Mouse (Mus musculus) testis, adult 2 months (tissue): ENCODE results near the gene Prkd2. TPM values are rescaled to one million over a fixed set of nuclear protein-coding genes. Genes with fewer than 3 reads are reported as not detected.

ENCODE experiments used
- H3K27ac ChIP-seq: fragments of 200-500 bp; 2 replicates; pipeline ENCODE4 v1.5.1; 2012; ENCODE audit warnings: low read depth, low read length; ENCODE audit not compliant: control insufficient read depth, insufficient read depth
- H3K27me3 ChIP-seq: fragments of 200-500 bp; 2 replicates; pipeline ENCODE4 v1.6.1; 2012; ENCODE audit warnings: mild to moderate bottlenecking, low read length, moderate library complexity; ENCODE audit not compliant: control insufficient read depth, insufficient read depth
- H3K36me3 ChIP-seq: fragments of 200-500 bp; 2 replicates; pipeline ENCODE4 v1.6.1; 2012; ENCODE audit warnings: mild to moderate bottlenecking, low read length; ENCODE audit not compliant: control insufficient read depth, insufficient read depth
- H3K4me1 ChIP-seq: fragments of 200-500 bp; 2 replicates; pipeline ENCODE4 v1.6.1; 2012; ENCODE audit warnings: low read length; ENCODE audit not compliant: control insufficient read depth, insufficient read depth
- H3K4me3 ChIP-seq: fragments of 200-500 bp; 2 replicates; pipeline ENCODE4 v1.5.1; 2012; ENCODE audit warnings: low read depth, mild to moderate bottlenecking, low read length, moderate library complexity, mixed read lengths; ENCODE audit not compliant: control insufficient read depth
- CTCF ChIP-seq: fragments of 200-500 bp; IDR thresholded peaks from 2 replicates; pipeline ENCODE4 v1.5.1; 2012; ENCODE audit warnings: low read depth, mild to moderate bottlenecking, inconsistent platforms, low read length, moderate library complexity; ENCODE audit not compliant: control insufficient read depth, insufficient read depth, insufficient replicate concordance
- POLR2A ChIP-seq: fragments of 200-500 bp; IDR thresholded peaks from 2 replicates; pipeline ENCODE4 v1.6.1; 2012; ENCODE audit warnings: low read depth, mild to moderate bottlenecking, inconsistent platforms, low read length, moderate library complexity; ENCODE audit not compliant: control insufficient read depth
- polyA plus RNA-seq: library from polyadenylated mRNA; depleted of rRNA; stranded (reverse); fragments of >200 nt; gene quantifications from 2 replicates; pipeline ENCODE4 v1.2.3, GENCODE M21; 2012

Gene Prkd2
- polyA plus RNA-seq, 1 experiment: 2.8 TPM

DNA sequence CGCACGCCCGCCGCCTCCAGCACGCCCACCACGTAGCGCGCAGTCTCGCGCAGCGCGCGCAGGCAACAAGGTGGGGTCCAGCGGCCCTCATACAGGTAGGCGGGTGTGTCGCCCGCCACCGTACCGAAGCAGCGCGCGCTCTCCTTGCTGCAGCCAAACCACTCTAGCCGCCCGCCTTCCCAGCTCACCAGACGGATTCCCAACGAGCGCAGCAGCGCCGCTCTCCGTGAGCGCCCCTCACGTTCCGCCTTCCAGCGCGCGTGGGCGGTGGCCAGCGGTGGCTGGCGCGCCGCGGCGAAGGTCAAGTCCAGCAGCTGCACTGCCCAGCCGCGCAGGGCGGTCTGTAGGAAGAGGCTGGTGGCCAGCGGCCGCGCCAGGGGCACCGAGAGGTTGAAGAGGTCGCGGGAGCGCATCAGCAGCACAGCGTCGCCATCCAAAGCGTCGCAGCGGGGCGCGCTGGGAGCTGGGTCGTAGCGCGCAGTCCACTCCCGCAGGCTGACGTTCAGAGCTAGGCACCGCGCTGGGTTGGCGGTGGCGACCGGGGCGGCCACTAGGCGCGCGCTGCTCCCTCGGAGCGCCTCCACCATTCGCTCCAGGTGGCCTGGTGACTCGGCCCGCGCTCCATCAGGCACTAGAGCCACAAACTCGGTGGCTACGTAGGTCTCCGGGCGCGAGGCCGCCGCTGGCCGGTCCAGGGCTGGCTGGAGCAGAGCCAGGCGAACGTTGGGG is 31.6 kb upstream of the Prkd2 start:
- peak overlapping the region; percentile 72 for H3K27ac ChIP-seq
- H3K27me3 ChIP-seq: no peaks in the 10 kb centered on the region
- H3K36me3 ChIP-seq: no peaks in the 10 kb centered on the region
- peak overlapping the region; percentile 84 for H3K4me3 ChIP-seq
- TF ChIP-seq CTCF: no peak
- TF ChIP-seq POLR2A: no peak; the same call in 1 of the 2 replicates
- H3K4me1 ChIP-seq: peaks cover 26% of the 10 kb centered on the region

DNA sequence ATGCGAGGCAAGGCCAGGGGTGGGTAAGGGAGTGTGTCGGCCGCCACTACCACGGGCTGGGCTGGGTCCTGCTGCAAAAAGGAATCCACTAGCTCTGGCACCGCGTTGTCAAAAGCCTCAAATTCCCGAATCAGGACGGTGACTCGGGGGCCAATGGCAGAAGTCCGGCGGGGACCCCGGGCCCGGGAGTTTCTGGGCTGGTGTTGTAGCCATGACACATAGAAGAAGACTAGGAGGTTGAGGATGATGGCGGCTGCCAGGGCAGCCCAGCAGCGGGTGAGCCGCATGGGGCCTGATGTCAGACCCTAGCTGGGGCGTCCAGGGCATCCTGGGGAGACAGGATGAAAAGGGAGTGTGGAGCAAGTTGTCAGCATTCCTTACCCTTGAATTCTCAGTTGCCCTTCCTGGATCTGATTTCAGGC is 31.0 kb upstream of the Prkd2 start:
- Histone ChIP-seq H3K4me3 (peak overlapping the region; percentile 84), H3K36me3 (no peaks in the 10 kb centered on the region), H3K27me3 (no peaks in the 10 kb centered on the region), H3K27ac (peak overlapping the region; percentile 72), H3K4me1 (peaks cover 26% of the 10 kb centered on the region)
- no peak for TF ChIP-seq CTCF
- TF ChIP-seq POLR2A: peak; percentile 62; the same call in 1 of the 2 replicates

DNA sequence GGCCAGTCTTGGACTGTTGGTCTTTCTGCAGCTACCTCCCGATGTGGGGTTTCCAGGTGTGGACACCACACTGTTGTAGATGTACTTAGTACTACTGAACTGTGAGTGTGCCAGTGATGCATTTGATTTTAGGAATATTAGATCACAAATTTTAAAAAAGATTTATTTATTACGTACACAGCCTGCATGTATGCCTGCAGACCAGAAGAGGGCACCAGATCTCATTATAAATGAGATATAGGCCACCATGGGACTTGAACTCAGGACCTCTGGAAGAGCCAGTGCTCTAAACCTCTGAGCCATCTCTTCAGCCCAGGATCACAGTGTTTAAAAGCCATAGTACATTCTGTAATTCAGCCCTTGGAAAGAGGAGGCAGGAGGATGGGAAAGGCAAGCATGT is 30.2 kb upstream of the Prkd2 start:
- TF ChIP-seq POLR2A: no peak
- no peak for TF ChIP-seq CTCF
- Histone ChIP-seq H3K4me3 (peak overlapping the region; percentile 84), H3K27me3 (no peaks in the 10 kb centered on the region), H3K27ac (no peak overlapping the region), H3K4me1 (peaks cover 32% of the 10 kb centered on the region), H3K36me3 (no peaks in the 10 kb centered on the region)

DNA sequence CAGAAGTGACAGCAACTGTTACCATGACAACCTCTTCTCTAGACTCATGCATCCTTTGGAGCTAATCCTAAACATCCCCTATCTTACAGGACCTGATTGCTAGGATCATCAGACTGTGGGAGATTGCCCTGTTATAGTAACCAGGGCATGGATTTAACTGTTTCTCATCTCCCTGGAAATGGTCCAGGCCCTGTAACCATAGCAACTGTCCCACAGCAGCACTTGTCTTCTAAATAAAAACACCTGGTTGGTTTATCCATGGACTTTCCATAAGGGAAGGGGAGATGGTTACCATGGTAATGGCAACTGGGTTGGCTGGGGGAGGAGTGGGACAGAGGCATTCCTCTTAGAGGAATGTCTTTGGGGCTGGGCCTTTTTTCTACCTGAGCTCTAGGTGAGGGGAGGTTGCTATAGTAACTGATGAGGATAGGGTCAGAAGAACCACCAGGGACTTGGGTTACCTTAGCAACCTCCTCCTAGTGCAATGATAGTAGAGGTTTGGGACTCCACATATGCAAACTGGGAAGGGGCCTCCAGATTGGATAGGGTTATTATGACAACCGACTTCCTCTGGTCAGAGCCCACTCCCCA is 27.3 kb upstream of the Prkd2 start, which contains the start of gene Strn4:
TSS of gene Strn4 (plus strand) at position 539 of the 591 bp plus-strand sequence.
- H3K4me1 ChIP-seq: peaks cover 33% of the 10 kb centered on the region
- no peaks in the 10 kb centered on the region; the same call in 1 of the 2 replicates for H3K36me3 ChIP-seq
- no peaks in the 10 kb centered on the region for H3K27me3 ChIP-seq
- TF ChIP-seq CTCF (no peak), POLR2A (no peak)
- H3K27ac ChIP-seq: peak within 1 kb of the TSS; percentile 92
- H3K4me3 ChIP-seq: peak within 1 kb of the TSS; percentile 91

DNA sequence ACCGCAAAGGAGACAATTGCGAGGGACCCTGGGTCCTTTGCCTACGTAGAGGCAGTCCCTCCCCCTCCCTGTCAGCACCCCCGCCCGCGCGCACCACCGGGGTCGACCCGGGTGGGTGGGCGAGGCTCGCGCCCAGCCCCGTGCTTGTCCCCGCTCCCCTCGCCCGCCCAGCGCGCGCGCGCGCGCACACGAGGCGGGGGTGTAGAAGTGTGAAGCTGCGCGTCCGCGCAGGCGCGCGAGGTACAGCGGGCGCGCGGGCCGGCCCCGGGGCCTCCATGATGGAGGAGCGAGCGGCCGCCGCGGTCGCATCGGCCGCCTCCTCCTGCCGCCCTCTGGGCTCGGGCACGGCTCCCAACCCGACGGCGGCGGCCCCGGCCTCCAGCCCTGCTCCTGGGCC is 26.6 kb upstream of the Prkd2 start:
- H3K36me3 ChIP-seq: no peaks in the 10 kb centered on the region; the same call in 1 of the 2 replicates
- no peaks in the 10 kb centered on the region for H3K27me3 ChIP-seq
- H3K4me1 ChIP-seq: peaks cover 28% of the 10 kb centered on the region
- H3K4me3 ChIP-seq: peak overlapping the region; percentile 91
- no peak for TF ChIP-seq CTCF
- peak; percentile 57; the same call in 1 of the 2 replicates for TF ChIP-seq POLR2A
- peak overlapping the region; percentile 92 for H3K27ac ChIP-seq

DNA sequence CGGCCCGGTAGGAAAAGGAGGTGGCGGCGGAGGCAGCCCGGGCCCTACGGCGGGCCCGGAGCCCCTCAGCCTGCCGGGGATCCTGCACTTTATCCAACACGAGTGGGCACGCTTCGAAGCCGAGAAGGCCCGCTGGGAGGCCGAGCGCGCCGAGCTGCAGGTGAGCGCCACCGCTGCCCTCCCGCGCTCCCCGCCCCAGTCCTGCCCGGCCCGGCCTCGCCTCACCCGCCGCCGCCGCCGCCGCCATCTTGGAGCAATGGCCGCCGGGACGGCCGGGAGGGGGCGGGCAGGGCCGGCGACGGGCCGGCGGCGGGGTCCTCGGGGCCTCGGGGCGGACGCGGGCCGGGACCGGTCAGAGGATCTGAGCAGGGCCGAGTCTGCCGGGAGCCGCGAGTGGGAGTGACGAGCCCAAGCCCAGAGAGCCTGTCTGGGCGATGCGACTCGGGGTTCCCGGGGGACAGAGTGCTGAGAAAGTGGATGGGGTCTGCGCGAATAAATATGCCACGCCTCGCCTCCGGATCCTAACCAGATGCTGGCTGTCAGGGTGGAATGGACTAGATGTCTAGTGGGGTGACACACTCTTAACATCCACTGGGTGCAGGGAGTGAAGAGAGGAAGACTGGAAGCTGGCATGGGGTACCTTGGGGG is 26.1 kb upstream of the Prkd2 start, which contains the start of gene Fkrp:
TSS of gene Fkrp (minus strand) at position 258 of the 648 bp plus-strand sequence.
- no peaks in the 10 kb centered on the region; the same call in 1 of the 2 replicates for H3K36me3 ChIP-seq
- peaks cover 23% of the 10 kb centered on the region for H3K4me1 ChIP-seq
- no peak for TF ChIP-seq CTCF
- no peak for TF ChIP-seq POLR2A

DNA sequence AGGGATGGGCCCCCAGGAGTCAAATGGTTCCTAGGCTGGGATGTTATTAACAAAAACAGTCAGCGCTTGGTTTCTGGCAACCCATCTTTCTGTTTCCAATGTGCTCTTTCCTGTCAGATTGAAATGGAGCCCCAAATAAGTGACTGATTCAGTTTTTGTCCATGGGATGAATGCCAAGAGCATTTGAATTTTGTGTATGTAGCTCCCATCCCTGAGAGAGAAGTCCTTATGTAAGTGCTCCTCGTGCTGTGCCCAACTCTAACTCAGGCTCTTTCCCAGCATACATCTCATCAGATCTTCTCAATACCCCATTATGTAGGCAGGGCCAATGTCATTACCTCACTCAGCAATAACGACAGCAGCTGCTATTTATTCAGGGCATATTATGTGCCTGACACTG is 25.0 kb upstream of the Prkd2 start:
- Histone ChIP-seq H3K27ac (no peak overlapping the region), H3K4me3 (peak overlapping the region; percentile 91), H3K4me1 (peaks cover 16% of the 10 kb centered on the region), H3K27me3 (no peaks in the 10 kb centered on the region), H3K36me3 (no peaks in the 10 kb centered on the region; the same call in 1 of the 2 replicates)
- TF ChIP-seq POLR2A (no peak), CTCF (no peak)

More for the DNA sequence above, 26.1 kb upstream of the Prkd2 start, which contains the start of gene Fkrp:
- H3K27ac ChIP-seq: peak within 1 kb of the TSS; percentile 92
- H3K27me3 ChIP-seq: no peaks in the 10 kb centered on the region
- peak within 1 kb of the TSS; percentile 91 for H3K4me3 ChIP-seq
